Mouse (Mus musculus): ENCODE results near the gene Wipi2.

Wipi2 gene

GRCm38 (mm10) chr5:142637823-142638222, 10.3 kb downstream of the Wipi2 start:
- DNase-seq = no peak

GRCm38 (mm10) chr5:142640088-142640487, 12.6 kb downstream of the Wipi2 start:
- DNase-seq = no peak

- no peak for DNase-seq
Observed at GRCm38 (mm10) chr5:142641331-142642051, 14.0 kb downstream of the Wipi2 start.

GRCm38 (mm10) chr5:142648162-142648561, 20.7 kb downstream of the Wipi2 start:
- no peak for DNase-seq

GRCm38 (mm10) chr5:142649460-142650050, 22.1 kb downstream of the Wipi2 start:
- DNase-seq = peak; percentile 52

- DNase-seq = no peak
Observed at GRCm38 (mm10) chr5:142650390-142650789, 22.9 kb downstream of the Wipi2 start.

- no peak for DNase-seq
Observed at GRCm38 (mm10) chr5:142650794-142651497, 23.4 kb downstream of the Wipi2 start.

GRCm38 (mm10) chr5:142652266-142652665, 24.8 kb downstream of the Wipi2 start:
- no peak for DNase-seq

GRCm38 (mm10) chr5:142660656-142661434, 33.3 kb downstream of the Wipi2 start:
- peak; percentile 61 for DNase-seq

- no peak for DNase-seq
Observed at GRCm38 (mm10) chr5:142667921-142668320, 40.4 kb downstream of the Wipi2 start.

- DNase-seq = no peak
Observed at GRCm38 (mm10) chr5:142668556-142669263, 41.2 kb downstream of the Wipi2 start.

- peak; percentile 44 for DNase-seq
Observed at GRCm38 (mm10) chr5:142669726-142670125, 42.2 kb downstream of the Wipi2 start.

- no peak for DNase-seq
Observed at GRCm38 (mm10) chr5:142673082-142673481, 45.6 kb downstream of the Wipi2 start.

GRCm38 (mm10) chr5:142678141-142678571, 50.7 kb downstream of the Wipi2 start:
- DNase-seq = no peak

- no peak for DNase-seq
Observed at GRCm38 (mm10) chr5:142679065-142679464, 51.6 kb downstream of the Wipi2 start.

GRCm38 (mm10) chr5:142681911-142682310, 54.4 kb downstream of the Wipi2 start:
- DNase-seq = no peak

GRCm38 (mm10) chr5:142682529-142682928, 55.0 kb downstream of the Wipi2 start:
- no peak for DNase-seq

GRCm38 (mm10) chr5:142688866-142689265, 61.4 kb downstream of the Wipi2 start:
- no peak for DNase-seq

- no peak for DNase-seq
Observed at GRCm38 (mm10) chr5:142690343-142690742, 62.8 kb downstream of the Wipi2 start.

GRCm38 (mm10) chr5:142692248-142692647, 64.8 kb downstream of the Wipi2 start, which contains the start of gene Slc29a4:
Gene Slc29a4 (plus strand): TSS chr5:142692512.
- DNase-seq = peak; percentile 76

- no peak for DNase-seq
Observed at GRCm38 (mm10) chr5:142692971-142693737, 65.7 kb downstream of the Wipi2 start.

Data from layer of hippocampus, adult 9-11 months (tissue).